Mouse (Mus musculus) lung, adult 18-20 months (tissue): Measurements from ENCODE around the gene Ebf1.

Source experiments
- DNase-seq, 2 experiments: peaks; one replicate each; pipeline ENCODE4 v3.0.0; 2022; ENCODE audit warnings: mixed read lengths in 2 of 2

The Ebf1 gene

GRCm38 (mm10) chr11:44785479-44785878 is 168.4 kb downstream of the Ebf1 start:
- no peak for DNase-seq

- no peak for DNase-seq
Observed at GRCm38 (mm10) chr11:44788003-44788402, 170.9 kb downstream of the Ebf1 start.

DNA sequence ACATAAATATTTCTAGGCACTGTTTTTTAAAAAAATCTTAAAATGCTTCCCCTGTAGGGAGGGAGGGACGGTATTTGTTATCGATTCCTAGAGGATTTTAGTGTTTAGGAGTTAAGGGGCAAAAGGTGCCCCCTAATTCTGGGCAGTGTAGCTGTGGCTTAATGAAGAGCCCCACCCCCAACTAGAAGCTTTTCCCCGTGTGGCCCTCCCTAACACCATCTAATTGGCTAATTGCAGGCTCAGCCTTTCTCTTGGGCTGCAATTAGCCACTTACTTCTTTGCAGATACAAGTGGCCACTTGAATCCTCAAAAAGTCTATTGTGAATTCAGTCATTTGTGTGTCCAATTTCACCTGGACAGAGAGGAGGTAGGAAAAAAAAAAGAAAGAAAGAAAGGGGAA is 175.7 kb downstream of the Ebf1 start:
- no peak for DNase-seq

DNA sequence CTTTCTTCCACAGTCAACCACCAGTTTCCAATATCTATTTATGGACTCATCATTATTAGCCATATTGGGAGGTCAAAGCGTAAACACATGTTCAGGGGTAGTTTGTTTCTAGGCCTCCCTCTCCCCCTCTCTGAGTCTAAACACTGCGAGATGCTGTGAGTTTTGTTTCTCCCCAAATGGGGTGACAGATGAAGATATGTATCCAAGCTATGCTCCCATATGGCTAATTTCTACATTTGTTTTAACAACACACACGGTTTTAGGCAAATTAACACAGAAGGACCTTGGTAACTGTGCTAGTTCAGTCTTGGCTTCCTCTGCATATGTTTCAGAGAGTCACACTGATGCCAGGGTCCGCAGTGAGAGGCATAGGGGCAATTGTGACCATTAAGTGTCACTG is 177.8 kb downstream of the Ebf1 start:
- DNase-seq = no peak

- DNase-seq = no peak
Observed at GRCm38 (mm10) chr11:44795767-44796166, 178.7 kb downstream of the Ebf1 start.

DNA sequence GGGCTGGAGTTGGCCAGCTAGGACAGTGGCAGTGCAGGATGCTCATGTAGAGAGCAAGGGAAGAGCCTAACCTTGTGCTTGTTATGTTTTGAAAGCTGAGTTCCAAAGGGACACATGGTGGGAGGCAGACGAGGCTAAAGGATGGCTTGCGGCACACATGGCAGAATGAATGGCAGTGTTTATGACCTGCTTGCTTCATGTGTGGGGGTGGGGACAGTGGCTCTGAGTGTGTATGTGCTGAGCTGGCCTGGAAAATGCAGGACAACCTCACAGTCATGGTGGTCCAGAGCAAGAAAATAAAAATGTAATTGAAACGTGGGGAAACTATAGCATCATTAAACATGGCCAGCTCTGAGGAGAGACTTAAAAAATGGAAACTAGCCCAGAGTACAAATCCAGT is 181.2 kb downstream of the Ebf1 start:
- no peak for DNase-seq

- DNase-seq = no peak
Observed at GRCm38 (mm10) chr11:44804046-44804445, 186.9 kb downstream of the Ebf1 start.

GRCm38 (mm10) chr11:44806589-44806988 is 189.5 kb downstream of the Ebf1 start:
- DNase-seq = no peak

GRCm38 (mm10) chr11:44808855-44809546 is 191.9 kb downstream of the Ebf1 start:
- DNase-seq = no peak

GRCm38 (mm10) chr11:44811007-44811406 is 193.9 kb downstream of the Ebf1 start:
- no peak for DNase-seq

DNA sequence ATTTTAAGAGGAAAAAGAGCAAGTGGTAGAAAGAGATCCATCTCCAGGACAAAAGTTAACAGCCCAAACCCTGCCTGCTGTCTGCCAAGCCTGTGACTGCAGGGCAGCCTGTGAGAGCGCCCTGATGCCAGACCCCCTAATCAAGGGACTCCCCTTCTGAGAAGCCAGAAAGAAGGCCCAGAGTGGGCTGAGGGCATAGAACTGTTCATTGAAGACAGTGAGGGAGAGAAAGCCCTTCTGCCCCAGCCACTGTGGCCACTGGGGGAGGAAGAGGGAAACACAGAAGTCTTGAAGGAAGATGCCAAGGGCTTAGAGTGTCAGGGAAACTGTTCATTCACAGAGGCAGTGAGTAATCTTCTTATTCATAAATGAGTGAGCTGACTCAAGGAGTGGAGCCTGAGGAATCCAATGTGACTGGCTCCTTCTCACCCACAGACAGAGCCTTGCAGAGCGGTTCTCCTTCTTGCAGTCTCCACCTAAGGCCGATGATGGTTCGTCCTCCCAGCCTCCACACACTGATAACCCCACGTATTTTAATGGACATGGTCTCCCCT is 195.2 kb downstream of the Ebf1 start:
- no peak for DNase-seq

GRCm38 (mm10) chr11:44813534-44813933 is 196.4 kb downstream of the Ebf1 start:
- DNase-seq = no peak

DNA sequence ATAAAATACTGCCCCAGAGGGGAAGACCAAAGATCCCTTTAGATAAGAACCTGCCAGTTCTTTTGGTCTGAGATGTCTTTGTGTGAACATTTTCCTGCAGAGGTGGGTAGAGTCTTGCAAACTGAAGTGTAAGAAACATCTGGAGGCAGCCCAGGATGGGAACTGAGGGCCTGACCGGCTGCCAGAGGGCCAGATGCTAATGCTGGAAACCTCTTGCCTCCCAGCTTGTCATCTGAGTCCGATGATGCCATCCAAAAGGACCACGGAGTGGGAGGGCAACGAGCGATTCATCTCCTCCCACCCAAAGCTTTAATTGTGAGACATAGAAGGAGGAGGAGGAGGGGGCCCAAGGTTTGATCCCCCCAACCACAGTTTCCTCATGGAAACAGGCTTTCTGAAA is 197.7 kb downstream of the Ebf1 start:
- DNase-seq = no peak

GRCm38 (mm10) chr11:44815991-44816390 is 198.9 kb downstream of the Ebf1 start:
- no peak for DNase-seq

DNA sequence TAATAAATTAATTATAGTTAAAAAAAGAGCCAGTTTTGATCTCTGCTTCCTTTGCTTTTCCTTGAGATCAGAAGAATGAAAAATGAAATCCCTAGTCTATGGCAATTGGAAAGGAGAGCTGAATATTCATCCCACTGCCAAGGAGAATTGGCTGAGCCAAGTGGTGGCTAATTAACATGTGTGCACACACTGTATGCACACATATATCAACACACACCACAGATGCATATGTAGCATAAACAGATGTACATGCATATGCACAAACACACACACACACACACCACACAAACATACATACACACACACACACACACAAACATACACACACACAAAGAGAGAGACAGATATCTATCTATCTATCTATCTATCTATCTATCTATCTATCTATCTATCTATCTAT is 205.2 kb downstream of the Ebf1 start:
- no peak for DNase-seq

GRCm38 (mm10) chr11:44832227-44832939 is 215.3 kb downstream of the Ebf1 start:
- DNase-seq = no peak

DNA sequence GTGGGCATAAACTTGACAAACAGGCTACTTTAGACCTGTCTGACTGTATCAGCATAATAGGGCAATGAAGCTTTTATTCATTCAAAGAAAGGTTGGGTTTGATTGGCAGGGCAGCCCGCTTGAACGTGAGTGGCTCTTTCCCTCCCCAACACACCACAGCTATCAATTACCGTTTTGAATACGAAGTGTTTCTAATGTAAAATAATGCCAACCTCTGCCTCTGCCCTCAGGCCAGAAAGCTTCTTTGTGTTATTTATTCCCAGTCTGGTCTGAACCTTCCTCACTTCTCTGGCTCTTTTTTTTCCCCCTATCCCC is 215.8 kb downstream of the Ebf1 start:
- DNase-seq = no peak

DNA sequence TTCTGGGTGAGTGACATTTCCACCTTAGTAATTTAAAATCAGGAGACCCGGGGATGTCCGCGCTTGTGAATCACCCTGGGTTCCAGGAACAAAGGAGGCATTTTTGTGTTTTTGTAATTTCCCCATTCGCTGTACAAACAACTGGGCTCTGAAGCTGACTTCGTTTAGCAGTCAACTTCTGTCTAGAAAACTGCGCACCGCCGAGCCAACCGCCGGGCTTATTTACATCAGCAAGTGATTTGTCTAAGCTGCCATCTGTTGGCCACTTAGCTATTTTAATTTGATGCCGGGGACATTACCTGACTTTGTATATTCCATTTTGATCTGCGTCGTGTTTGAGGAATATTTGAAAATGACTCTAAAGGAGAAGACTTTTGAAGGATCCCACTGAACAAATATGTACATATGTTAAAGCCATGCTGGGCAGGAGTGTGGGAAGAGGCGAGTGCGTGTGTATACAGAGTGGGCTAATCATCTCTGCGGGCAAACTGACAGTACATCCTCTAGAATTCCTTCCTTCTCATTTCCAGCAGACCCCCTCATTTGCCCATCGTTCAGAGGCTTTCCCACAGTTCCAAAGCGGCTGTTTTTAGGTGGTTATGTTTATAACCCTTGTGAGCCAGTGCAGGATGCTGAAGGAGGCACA is 216.4 kb downstream of the Ebf1 start:
- DNase-seq = no peak

- DNase-seq = no peak
Observed at GRCm38 (mm10) chr11:44835166-44835565, 218.0 kb downstream of the Ebf1 start.

GRCm38 (mm10) chr11:44837592-44837991 is 220.5 kb downstream of the Ebf1 start:
- no peak for DNase-seq

GRCm38 (mm10) chr11:44841127-44842056 is 224.3 kb downstream of the Ebf1 start:
- no peak for DNase-seq

- no peak for DNase-seq
Observed at GRCm38 (mm10) chr11:44851874-44852273, 234.8 kb downstream of the Ebf1 start.

GRCm38 (mm10) chr11:44852921-44853320 is 235.8 kb downstream of the Ebf1 start:
- no peak for DNase-seq
